Mouse (Mus musculus) embryonic facial prominence, embryonic 10.5 days (tissue): ENCODE measurements around the gene Grhl1. TPM values are rescaled to one million over a fixed set of nuclear protein-coding genes. Genes with fewer than 3 reads are reported as not detected.

Source experiments
- DNase-seq: peaks from one replicate; pipeline ENCODE4 v3.0.0-alpha.2; 2017; ENCODE audit warnings: low spot score
- H3K27ac ChIP-seq: fragments of 300-500 bp; sonication (generic); replicated peaks from 2 replicates; pipeline ENCODE4 v1.5.1; 2016; ENCODE audit warnings: mild to moderate bottlenecking
- H3K27me3 ChIP-seq: fragments of 300-500 bp; sonication (generic); replicated peaks from 2 replicates; pipeline ENCODE4 v1.6.1; 2016; ENCODE audit warnings: low read depth, mild to moderate bottlenecking; ENCODE audit not compliant: poor library complexity, severe bottlenecking
- H3K36me3 ChIP-seq: fragments of 300-500 bp; sonication (generic); replicated peaks from 2 replicates; pipeline ENCODE4 v1.6.1; 2016; ENCODE audit warnings: mild to moderate bottlenecking, moderate library complexity
- H3K4me1 ChIP-seq: fragments of 300-500 bp; sonication (generic); 2 replicates; pipeline ENCODE4 v1.6.1; 2016
- H3K4me3 ChIP-seq: fragments of 300-500 bp; sonication (generic); 2 replicates; pipeline ENCODE4 v1.5.1; 2016; ENCODE audit warnings: mild to moderate bottlenecking, moderate library complexity
- H3K9me3 ChIP-seq: fragments of 300-500 bp; sonication (generic); 2 replicates; pipeline ENCODE4 v1.6.1; 2016; ENCODE audit warnings: mild to moderate bottlenecking
- WGBS: fragments of 180-500 bp; shearing (Covaris S2); methylation state at CpG from one replicate; pipeline ENCODE4 v1.1.7; 2016; 5-methylcytosine and 5-hydroxymethylcytosine counted together
- polyA plus RNA-seq: library from polyadenylated mRNA; unstranded; fragments of >200 nt; fragmentation: Nextera tagmentation; extraction: Ambion mirVana; gene quantifications from 2 replicates; pipeline ENCODE4 v1.2.1, GENCODE M21; 2016

Gene Grhl1
- polyA plus RNA-seq, 1 experiment from 2014 or later: 0.72 TPM

GRCm38 (mm10) chr12:24651642-24652342 lies 79.7 kb downstream of the Grhl1 start:
- peak overlapping the region; percentile 99 for H3K27ac ChIP-seq
- H3K4me1 ChIP-seq: peaks cover 29% of the 10 kb centered on the region
- peak; percentile 96 for DNase-seq
- H3K27me3 ChIP-seq: peaks cover 12% of the 10 kb centered on the region; the same call in 1 of the 2 replicates
- H3K9me3 ChIP-seq: no peaks in the 10 kb centered on the region
- H3K4me3 ChIP-seq: peak overlapping the region; percentile 92
- 1% methylated on average over 36 of the region's 36 CpGs for WGBS
- H3K36me3 ChIP-seq: peaks cover 36% of the 10 kb centered on the region

GRCm38 (mm10) chr12:24654065-24654862 lies 82.2 kb downstream of the Grhl1 start:
- no peak overlapping the region for H3K4me3 ChIP-seq
- H3K27me3 ChIP-seq: peaks cover 7% of the 10 kb centered on the region; the same call in 1 of the 2 replicates
- H3K9me3 ChIP-seq: no peaks in the 10 kb centered on the region
- H3K36me3 ChIP-seq: peaks cover 60% of the 10 kb centered on the region
- H3K27ac ChIP-seq: no peak overlapping the region
- DNase-seq: no peak
- 90% methylated on average over 16 of the region's 16 CpGs for WGBS
- peaks cover 37% of the 10 kb centered on the region for H3K4me1 ChIP-seq

- H3K27ac ChIP-seq: no peak overlapping the region
- no peaks in the 10 kb centered on the region for H3K27me3 ChIP-seq
- no peak overlapping the region for H3K4me3 ChIP-seq
- H3K4me1 ChIP-seq: peaks cover 29% of the 10 kb centered on the region
- no peak for DNase-seq
- WGBS: 71% methylated on average over 3 of the region's 3 CpGs
- no peaks in the 10 kb centered on the region for H3K9me3 ChIP-seq
- peaks cover 79% of the 10 kb centered on the region for H3K36me3 ChIP-seq
Measured at GRCm38 (mm10) chr12:24656436-24656835, 84.4 kb downstream of the Grhl1 start.

GRCm38 (mm10) chr12:24658998-24659397 lies 86.9 kb downstream of the Grhl1 start:
- 91% methylated on average over 4 of the region's 4 CpGs for WGBS
- H3K27ac ChIP-seq: no peak overlapping the region
- no peak for DNase-seq
- H3K27me3 ChIP-seq: no peaks in the 10 kb centered on the region
- no peak overlapping the region for H3K4me3 ChIP-seq
- peaks cover 13% of the 10 kb centered on the region for H3K4me1 ChIP-seq
- no peaks in the 10 kb centered on the region for H3K9me3 ChIP-seq
- peaks cover 88% of the 10 kb centered on the region for H3K36me3 ChIP-seq

GRCm38 (mm10) chr12:24659923-24660322 lies 87.8 kb downstream of the Grhl1 start:
- no peak for DNase-seq
- no peaks in the 10 kb centered on the region for H3K27me3 ChIP-seq
- H3K27ac ChIP-seq: no peak overlapping the region
- H3K36me3 ChIP-seq: peaks cover 79% of the 10 kb centered on the region
- peaks cover 13% of the 10 kb centered on the region for H3K4me1 ChIP-seq
- WGBS: 93% methylated on average over 9 of the region's 9 CpGs
- no peak overlapping the region for H3K4me3 ChIP-seq
- H3K9me3 ChIP-seq: no peaks in the 10 kb centered on the region

GRCm38 (mm10) chr12:24661100-24661499 lies 89.0 kb downstream of the Grhl1 start:
- Histone ChIP-seq H3K9me3 (no peaks in the 10 kb centered on the region), H3K36me3 (peaks cover 67% of the 10 kb centered on the region), H3K27me3 (no peaks in the 10 kb centered on the region), H3K27ac (no peak overlapping the region), H3K4me3 (no peak overlapping the region), H3K4me1 (peaks cover 13% of the 10 kb centered on the region)
- DNase-seq: no peak
- WGBS: 86% methylated on average over 4 of the region's 4 CpGs

- no peak for DNase-seq
- Histone ChIP-seq H3K27ac (no peak overlapping the region), H3K9me3 (no peaks in the 10 kb centered on the region), H3K4me1 (0 out of 2 replicates have a peak, but pooled peaks cover 5% of the 10 kb centered on the region), H3K36me3 (peaks cover 57% of the 10 kb centered on the region), H3K4me3 (no peak overlapping the region), H3K27me3 (no peaks in the 10 kb centered on the region)
- 90% methylated on average over 5 of the region's 5 CpGs for WGBS
Measured at GRCm38 (mm10) chr12:24662131-24662530, 90.0 kb downstream of the Grhl1 start.

Other genes with a start within 250 kb of the Grhl1 start
- 29.8 and 32.1 TPM in 2 replicates for gene Taf1b, start 73.9 kb upstream of the Grhl1 start, polyA plus RNA-seq
- 10.3 and 10.5 TPM in 2 replicates for gene Klf11, start 79.0 kb downstream of the Grhl1 start, polyA plus RNA-seq
- gene Cys1, start 109.5 kb downstream of the Grhl1 start, polyA plus RNA-seq: 0.16 and 0.53 TPM in 2 replicates
- gene Rrm2, start 136.0 kb downstream of the Grhl1 start, polyA plus RNA-seq: 640 and 704 TPM in 2 replicates